Mouse (Mus musculus) lung, postnatal 4 days (tissue): ENCODE data around the gene Ccl1.
A peak's percentile ranks its signal among the peaks of the same experiment; 100 is the strongest.

Experiments
- DNase-seq, 2 experiments: peaks; one replicate each; pipeline ENCODE4 v3.0.0; 2021

The Ccl1 gene

DNA sequence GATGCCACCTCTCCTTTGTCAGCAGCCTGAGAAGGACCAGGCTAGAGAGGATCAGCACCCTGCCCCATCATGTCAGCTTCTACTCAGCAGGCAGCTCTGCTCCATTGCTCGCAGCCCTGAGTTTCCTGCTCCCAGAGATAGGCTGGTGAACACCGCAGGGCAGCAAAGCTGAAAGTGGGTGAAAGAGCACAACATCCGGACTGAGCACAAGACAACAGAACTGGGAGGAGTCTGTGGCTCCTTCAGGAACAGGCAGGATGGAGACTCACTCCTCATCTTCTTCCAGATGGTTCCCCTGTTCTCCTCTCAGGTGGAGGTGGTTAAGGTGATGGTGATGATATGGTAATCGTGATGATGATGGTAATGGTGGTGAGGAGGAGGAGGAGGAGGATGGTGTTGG is at the start of gene Ccl1:
Gene Ccl1 (minus strand): TSS at position 101 of the 400 bp plus-strand sequence.
- DNase-seq = no peak

DNA sequence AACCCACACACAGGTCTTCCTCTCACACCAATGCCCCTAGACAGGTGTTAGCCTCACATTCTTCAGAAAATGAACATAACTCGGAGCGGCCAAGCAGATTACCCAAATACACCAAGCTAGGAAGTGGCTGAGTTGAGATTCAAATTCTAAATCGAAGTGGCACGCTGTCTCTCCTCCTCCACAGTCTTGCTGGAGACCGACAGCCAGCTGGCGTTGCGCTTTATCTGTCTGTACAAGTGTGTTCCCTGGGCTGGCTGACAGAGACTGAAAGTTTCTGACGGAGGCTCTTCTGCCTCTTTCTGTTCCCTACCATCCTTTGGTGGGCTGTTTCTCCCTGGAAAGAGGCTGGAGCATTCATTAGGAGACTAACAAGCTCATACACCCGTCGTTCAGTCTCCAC is 45.5 kb upstream of the Ccl1 start:
- no peak for DNase-seq

DNA sequence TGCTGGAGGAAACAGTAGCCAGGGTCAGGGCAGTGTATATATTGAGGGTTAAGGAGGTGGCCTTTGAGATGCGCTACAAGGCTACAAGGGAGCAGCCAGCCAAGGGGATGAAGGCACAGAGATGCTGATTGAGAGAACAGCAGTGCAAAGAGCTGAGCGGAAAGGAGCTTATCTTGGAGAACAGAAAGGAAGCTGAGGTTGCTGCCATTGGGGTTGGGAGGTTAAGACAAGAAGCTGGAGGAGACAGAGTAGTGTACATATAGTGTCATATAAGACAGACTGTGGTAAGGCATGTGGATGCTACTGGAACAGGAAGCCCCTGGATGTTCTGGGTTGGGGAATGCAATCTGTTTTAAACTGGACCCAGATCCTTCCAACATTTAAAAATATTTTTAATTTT is 35.4 kb upstream of the Ccl1 start:
- DNase-seq = no peak

DNA sequence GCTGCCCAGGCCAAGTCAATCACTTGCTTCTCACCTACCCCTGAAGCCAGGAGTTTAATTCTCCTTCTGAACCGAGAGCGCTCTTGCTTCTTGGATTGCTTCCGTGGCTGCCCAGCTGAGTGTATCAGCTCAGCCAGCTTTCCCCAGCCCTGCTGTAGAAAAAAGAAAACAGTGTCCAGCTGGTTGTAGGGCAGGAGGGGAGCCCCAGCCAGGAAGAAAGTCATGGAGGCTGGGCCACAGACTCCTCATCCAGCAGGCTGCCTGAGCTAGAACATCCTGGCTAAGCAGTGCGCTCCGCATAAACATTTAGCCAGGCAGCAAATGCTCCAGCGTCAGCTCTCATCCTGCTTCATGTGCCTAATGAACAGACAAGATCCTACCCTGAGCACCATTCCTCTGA is 34.9 kb upstream of the Ccl1 start:
- DNase-seq = no peak

DNA sequence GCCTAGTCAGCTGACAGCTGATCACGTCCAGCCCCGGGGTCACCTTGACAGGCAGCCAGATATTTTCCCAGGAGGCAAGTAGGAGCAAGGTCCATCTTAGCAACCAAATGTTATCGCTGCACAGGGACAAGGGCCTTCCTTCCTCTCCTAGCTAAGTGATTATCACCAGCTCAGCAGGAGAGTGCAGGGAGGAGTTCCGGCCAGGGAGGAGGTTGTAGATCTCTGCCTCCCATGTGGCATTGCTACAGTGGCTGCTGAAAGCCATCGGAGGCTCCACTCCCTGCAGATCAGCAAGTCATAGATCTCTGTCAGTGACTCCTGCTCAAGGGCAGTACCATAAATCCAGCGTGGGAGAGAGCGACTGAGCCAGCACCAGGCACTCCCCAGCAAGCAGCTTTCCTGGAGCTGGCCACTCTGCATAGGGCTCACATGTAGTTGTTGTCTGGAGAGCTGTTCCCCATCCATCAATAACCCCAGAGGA is 34.5 kb upstream of the Ccl1 start:
- DNase-seq = no peak

DNA sequence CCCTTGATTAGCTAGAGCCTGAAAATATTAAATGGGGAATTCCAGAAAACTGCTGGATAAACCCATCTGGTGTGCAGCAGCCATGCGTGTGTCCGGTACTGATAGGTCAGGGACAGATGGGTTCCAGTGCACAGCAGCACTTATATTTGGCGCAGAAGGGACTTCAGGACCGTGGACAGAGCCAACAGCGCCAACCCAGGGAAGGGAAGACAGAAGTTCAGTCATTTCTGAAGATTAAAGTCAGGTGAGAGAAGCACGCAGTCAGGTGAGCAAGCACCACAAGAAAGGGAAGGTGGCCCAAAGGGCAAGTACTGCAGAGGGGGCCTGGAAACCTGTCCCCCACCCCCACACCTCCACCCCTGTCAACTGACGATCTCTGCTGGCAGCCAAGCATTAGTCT is 7.7 kb upstream of the Ccl1 start:
- no peak for DNase-seq

DNA sequence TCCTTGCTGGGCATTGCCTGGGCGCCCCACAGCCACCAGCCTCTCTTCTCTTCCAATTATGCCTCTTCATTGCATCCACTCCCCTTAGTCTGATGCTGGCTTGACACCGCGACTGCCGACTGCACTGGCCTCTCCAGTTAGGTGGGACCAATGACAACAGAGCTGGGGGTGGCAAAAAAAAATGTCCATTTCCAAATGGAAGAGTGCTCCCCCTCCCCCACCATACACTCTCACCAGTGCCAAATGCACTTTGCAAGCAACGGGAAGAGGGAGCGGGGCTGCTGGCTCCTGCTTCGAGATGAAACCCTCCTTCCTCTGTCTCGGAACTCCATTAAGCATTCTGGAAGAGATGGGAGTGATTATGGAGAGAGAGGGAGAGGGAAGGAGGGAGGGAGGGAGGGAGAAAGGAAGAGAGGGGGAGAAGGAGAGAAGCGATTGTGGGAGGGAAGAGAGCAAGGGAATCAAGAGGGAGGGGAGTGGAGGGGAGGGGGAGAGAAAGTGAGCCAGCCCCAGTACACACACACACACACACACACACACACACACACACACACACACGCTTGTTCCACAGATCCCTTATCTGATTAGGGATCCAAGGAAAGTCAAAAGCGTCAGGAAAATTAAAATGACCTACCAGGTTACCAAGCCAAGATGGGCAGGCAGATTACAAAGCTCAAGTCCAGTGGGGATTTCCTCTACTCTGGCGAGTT is 5.0 kb upstream of the Ccl1 start:
- no peak for DNase-seq

DNA sequence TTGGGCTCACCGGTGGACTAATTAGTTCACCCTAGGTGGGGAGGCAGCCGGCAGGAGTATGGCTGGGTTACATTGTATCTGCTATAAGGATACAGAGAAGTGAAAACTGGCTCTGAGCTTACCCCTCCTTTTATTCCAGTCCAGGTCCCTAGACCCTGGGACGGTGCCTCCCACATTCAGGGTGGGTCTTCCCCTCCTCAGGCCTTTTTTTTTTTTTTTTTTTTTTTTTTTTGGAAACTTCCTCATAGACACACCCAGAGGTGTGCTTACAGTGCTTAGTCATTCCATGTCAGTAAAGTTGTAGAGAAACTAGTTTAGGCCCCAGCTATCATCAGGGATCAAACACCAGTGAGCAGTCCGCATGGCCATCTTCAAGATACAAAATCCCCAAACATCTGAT is 7.6 kb downstream of the Ccl1 start:
- no peak for DNase-seq

DNA sequence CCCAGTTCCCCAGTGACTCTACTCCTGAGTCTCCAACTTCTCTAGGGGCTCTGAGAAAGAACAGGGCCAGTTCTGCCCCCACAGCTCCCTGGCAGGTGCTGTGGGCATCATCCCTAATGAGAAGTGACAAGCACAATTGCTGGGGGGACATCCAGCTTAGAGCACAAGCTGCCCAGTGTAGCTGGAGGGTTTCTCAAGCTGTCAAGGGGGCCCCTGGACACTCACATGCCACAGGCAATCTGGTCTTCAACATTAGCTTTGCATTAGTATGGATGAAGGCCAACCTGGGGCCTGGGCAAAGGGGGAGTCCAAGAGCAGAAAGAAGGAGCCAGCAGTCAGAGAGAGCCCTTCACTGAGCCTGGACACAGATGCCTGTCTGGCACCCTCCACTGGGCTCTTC is 14.6 kb downstream of the Ccl1 start:
- no peak for DNase-seq

DNA sequence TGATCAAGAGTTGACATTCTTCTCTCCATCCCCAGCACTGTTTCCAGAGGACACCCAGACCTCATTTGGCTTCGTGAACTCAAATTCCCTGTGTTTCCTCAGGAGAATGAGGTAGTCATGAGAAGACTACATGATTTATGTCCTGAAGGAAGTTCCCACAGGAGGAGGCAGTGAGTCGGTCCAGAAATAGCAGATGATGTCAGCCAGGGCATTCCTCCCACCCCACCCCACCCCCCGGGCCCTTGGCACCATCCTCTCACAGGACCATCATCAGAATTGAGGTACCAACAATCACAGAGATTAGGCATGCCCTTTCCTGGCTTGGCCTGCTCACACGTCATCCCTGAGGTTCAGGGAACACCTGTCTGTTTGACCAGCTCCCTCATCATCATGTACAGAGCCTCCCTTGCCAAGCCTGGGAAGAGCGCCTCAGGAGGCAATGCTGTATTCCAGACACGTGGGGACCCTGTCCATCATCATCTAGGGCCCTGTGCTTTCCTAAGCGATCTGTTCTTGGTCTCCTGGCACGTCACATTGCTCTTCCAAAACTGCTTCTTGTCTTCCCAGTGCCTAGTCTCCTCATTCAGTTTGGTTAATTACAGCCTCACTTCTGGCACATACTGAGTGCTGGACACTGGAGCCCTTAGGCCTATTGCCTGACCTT is 31.2 kb downstream of the Ccl1 start:
- DNase-seq = no peak

DNA sequence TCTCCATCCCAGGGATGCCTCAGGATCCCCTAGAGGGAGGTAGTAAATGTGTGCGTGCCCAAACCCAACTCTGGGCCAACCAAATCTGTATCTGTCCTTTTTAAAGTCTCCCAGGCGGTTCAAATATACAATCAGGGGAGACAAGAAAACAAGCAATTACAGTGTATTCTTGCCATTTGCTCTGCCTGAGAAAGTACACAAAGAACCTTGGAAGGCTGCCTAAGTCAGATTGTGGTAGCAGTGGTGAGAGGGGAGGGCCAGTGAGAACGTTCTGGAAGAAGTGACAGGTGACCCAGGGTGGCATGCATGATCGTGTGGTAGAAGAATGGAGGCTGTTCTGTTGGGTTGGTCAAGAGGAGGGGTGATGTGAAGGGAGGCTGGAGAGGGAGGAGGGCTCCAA is 46.4 kb downstream of the Ccl1 start:
- DNase-seq = no peak

DNA sequence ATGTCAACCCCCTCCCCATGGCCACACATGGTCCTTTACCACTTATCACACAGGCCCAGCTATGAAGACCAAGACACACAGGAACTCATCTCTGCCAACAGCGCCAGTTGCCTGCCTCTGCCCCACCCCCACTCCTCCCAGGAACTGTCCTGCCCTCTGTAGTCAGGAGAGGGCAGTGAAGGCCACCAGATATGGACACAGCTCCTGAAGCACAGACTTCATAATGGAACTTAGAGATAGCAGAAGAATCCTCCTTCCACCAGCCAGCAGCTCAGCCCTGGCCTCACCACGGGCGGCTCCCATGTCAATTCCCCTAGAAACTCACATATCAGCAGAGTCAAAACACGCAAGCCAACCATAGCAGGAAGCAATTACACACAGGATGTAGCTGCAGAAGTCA is 49.9 kb downstream of the Ccl1 start:
- DNase-seq = peak in 1 of 2 experiments; percentile 23

DNA sequence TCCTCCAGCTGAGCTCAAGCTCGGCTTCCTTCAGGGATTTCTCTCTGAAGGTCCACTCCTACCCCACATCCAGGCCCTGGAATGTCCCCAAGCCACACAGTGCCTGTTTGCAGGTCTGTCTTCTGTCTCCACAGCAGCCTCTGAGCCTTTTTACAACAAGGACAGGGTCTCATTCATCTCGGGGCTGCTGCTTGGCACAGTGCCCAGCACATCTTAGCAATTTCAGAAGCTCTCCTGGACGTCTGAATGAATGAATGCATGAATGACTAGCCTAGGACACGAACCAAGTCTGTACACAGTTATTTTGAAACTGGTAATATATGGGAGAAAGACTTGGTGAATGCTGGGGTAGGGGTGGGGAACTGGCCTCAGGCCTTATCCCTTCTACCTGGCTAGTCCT is 52.1 kb downstream of the Ccl1 start:
- DNase-seq = no peak

DNA sequence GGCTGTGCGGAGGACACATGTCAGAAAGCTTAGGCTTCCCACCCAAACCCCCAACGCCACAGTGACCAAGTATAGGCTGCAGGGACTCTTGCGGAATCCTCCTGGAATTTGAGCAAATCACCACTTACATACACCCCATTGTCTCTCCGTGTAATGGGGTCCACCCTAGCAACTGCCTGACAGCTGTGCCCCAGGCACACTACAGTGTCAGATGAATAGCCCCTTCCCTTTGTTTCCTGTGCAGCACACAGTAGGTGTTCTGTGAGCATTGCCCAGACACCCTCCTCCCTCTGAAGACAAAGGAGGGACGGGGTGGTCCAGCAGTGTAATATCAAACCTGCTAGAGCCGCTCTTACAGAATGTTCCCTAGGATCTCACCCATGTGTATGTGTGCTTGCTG is 54.2 kb downstream of the Ccl1 start:
- no peak for DNase-seq

DNA sequence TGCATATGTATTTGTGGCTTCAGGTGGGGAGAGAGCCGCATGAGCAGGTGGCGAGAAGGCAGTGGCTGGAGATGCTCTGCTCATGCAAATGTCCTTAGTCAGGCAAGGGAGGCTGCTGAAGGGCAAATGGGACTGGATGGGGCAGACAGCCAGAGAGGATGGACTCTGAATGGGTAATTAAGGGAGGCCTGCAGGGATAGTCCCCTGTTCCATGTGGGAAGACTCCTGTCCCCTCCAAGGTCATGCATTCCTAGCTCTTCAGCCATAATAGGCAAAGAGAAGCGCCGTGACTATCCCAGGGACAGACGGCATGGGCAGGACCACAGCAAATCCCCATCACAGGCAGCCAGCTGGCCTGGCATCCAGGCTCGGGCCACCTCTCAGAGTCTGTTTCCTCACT is 55.5 kb downstream of the Ccl1 start:
- no peak for DNase-seq

DNA sequence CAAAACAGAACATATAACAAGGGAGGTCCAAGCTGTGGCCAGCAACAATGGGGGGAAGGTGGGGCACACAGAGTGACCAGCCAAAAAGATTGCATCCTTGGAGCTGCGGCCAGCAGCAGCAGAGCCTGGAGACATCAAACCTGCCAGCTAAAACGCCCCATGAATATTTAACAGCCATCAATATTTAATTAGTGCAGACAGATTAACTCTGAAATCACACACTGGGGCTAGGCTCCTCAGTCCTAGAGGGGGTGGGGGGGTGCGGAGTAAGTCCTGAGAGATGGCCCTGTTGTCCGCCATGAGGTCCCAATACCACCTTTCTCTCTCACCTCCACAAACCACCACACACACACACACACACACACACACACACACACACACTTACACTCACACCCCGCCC is 68.1 kb downstream of the Ccl1 start:
- DNase-seq = no peak

DNA sequence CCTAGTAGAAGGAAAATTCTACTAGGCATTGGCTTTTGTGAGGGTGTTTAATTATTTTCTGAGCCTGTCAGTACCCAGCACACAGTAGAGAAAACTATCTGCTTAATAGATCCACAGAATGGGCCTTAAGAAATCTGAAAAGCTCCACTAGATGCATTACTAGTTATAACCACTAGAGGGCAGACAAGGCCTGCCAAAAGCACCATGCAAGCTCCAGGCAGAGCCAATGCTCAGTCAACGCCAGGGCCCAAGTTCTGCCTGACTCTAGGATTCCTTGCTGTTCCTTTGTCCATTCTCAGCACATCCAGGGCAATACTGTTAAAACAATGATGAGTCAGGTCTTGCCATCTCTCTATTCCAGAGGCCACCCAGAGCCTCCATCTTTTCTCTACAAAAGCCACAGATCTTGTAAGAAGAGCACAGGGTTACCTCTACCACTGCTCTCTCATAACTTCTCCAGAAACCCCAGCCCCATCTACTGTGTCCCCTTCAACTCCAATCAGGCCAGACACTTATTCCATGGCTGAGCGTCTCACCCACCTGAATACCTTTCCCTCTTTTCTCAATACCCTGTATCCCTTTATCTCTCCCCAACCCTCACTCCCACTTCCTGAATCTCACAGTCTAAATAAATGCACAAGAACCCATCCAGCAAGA is 69.8 kb downstream of the Ccl1 start:
- peak in 1 of 2 experiments; percentile 12 for DNase-seq

DNA sequence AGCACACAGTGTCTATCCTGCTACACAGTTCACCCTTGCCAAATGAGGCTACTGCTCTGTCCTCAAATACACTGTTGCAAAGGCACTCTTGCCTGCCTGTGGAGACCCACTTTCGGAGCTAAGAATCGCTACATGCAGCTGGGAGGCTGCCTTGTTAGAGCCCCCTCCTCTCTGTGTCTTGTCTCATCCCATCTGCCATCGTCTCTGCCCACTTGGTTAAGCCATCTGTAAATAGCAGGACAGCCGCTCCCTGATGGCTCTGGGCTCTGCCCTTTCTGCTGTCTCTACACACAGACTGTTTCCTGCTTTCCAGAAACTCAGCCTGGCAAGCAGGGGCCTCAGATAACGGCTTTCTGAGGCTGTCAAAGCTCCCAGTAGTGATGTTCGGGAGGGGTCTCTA is 71.5 kb downstream of the Ccl1 start:
- no peak for DNase-seq

DNA sequence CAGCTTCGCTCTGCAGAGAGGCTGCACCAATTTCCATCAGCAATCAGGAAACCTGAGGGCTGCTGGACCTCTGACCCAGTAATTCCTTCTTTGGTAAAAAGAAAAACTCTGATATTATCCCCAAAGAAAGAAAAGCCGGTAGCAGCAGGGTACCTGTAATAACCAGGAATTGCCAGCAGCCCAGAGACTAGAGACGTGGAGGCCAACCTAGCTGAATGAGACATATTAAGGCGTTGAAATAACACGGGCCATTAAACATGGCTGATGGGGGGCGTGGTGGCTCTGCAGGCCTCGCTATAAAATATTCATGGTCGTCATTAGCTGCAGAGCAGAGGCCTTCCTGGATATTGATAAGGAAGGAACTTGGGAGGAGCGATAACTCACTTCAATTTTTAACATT is 78.5 kb downstream of the Ccl1 start:
- DNase-seq = no peak

DNA sequence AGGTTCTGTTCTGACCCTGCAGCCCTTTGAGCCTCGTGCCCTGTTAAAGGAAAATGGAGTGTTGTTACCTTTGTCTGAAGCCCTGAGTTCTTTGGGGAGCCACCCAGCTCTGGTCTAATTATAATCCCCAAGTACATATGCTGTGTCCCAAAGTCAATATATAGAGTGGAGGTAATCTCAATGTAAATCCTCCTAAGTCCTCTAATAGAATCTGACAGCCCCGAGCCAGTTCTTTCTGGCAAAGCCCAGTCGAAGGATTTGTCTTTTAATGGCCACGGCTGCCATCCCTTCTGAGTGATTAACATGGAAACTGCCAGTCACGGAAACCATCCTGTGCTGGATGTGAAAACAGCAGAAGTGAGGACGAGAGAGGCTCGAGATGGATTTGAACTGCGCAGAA is 79.6 kb downstream of the Ccl1 start:
- no peak for DNase-seq

DNA sequence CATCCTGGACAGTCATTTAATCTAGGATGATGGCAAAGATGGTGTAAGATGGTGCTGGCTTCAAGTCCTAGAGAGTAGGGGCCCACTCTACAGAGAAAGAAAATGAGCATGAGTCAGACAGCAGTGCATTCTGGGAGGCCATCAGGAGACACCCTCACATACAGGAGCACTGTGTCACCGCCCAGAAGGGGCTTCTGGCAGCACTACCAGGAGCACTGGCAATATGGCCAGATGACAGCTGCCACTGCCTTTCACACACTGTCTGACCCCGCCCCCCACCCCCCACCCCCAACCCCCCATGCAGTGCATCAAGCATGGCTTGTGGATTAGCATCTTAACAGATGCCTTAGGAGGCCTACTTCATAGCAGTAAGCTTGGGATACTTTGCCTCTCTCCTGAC is 89.0 kb downstream of the Ccl1 start:
- no peak for DNase-seq

DNA sequence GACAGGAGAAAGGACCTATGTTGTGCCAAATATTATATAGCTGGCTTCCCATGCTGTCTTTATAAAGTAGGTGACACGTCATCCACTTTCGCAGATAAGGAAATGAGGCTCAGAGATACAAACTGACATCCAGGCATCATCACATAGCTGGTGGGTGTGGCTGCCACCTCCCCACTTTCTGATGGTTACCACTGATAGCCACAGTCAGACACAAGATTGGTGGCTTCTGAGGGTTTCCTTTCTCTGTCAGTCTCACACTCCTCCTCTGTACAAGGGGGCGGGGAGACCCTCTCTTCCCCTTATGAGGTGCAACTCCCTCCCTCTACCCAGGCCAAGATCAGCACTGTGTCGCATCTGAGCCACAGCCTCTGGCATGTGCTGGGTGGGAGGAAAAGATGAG is 91.1 kb downstream of the Ccl1 start:
- DNase-seq = no peak

DNA sequence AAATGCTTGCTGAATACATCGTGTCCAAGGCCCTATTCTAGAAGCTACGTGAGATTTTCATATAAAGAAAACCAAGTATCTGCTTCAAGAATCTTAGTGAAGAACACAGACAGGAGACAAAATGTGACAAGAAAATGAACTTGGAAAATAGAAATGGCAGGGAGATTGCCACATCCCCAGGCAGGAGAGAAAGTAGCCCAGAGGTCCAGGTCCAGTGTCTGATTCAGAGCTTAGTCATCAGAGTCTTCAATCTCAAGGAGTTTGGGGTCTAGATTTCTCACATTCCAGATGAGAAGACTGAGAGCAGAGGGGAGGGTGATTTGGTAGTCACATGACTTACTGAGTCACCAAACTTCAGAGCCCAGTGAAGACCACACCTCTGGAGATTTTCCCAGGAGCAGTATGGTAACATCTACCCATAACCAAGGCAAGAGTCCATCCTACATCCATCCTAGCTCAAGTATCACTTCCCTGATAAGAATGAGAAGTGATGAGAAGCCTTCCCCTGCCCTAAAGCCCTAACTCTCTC is 98.5 kb downstream of the Ccl1 start:
- DNase-seq = no peak

DNA sequence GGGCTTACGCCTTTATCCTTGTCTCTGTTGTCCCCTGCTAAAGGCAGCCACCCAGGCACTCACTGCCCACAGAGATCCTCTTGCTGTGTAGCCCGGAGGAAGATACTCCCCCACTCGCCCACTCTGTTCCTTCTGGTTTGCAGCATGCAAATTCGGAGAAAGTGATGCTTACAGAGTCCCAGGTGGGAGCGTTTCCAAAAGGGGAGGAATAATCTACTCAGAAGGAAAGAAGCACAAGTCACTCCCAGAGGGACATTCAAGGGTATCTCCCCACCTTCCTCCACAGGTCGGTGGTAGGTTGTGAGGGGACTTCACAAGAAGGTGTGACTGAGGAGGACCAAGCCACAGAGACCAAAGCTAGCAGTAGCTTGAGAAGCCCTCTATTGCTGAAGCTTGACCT is 100.3 kb downstream of the Ccl1 start:
- DNase-seq = no peak
